In genomic region chr12:56541068-56541467, GRCm38 (mm10) we compare ENCODE assay signal across 8 mouse cellular contexts. TPM values are rescaled to one million over a fixed set of nuclear protein-coding genes. Genes with fewer than 3 reads are reported as not detected.
DNase-seq lines count a peak whose midpoint lies in the region; ATAC-seq lines count a peak whose summit lies in the region.
"Had no signal": no experiment of that assay in that cellular context is flagged by ENCODE, and none has a peak within 500 bp of the region (broad histone marks: within the 10 kb centered on the region; RNA-seq: fewer than 3 reads in every experiment).

No protein-coding gene starts in this region.

- no peak overlapping the region for H3K27ac ChIP-seq in forebrain, embryonic 16.5 days (ENCODE audit: low read length)
- H3K27ac ChIP-seq in hindbrain, embryonic 15.5 days (replicated peaks) = no peak overlapping the region
- no peak overlapping the region for H3K27ac ChIP-seq in midbrain, embryonic 11.5 days (ENCODE audit: low read depth, low read length)

- WGBS in forebrain, embryonic 16.5 days = under 1% methylated on average over 14 of the region's 14 CpGs
- under 1% methylated on average over 14 of the region's 14 CpGs for WGBS in hindbrain, embryonic 15.5 days
- 2% methylated on average over 14 of the region's 14 CpGs for WGBS in midbrain, embryonic 11.5 days

- peaks cover 79% of the 10 kb centered on the region for H3K27me3 ChIP-seq in forebrain, embryonic 16.5 days (replicated peaks; ENCODE audit: control insufficient read depth, insufficient read depth, low read length)
- peaks cover 85% of the 10 kb centered on the region for H3K27me3 ChIP-seq in hindbrain, embryonic 15.5 days
- peaks cover 66% of the 10 kb centered on the region for H3K27me3 ChIP-seq in midbrain, embryonic 11.5 days (ENCODE audit: control insufficient read depth, insufficient read depth, low read length)
- H3K27me3 ChIP-seq in splenic B cell, adult 2 months (ENCODE audit: control insufficient read depth, insufficient read depth, low read length, poor library complexity, severe bottlenecking) = no peaks in the 10 kb centered on the region

- no peaks in the 10 kb centered on the region for H3K9me3 ChIP-seq in forebrain, embryonic 16.5 days (ENCODE audit: control insufficient read depth, low read length)
- no peaks in the 10 kb centered on the region for H3K9me3 ChIP-seq in hindbrain, embryonic 15.5 days
- no peaks in the 10 kb centered on the region for H3K9me3 ChIP-seq in midbrain, embryonic 11.5 days (ENCODE audit: control insufficient read depth, low read length)

- peak overlapping the region; percentile 18; the same call in 1 of the 2 replicates for H3K4me2 ChIP-seq in forebrain, embryonic 16.5 days (ENCODE audit: low read length)
- H3K4me2 ChIP-seq in hindbrain, embryonic 15.5 days = 0 out of 2 replicates have a peak overlapping the region, but pooled peaks have one; percentile 27
- no peak overlapping the region; the same call in 1 of the 2 replicates for H3K4me2 ChIP-seq in midbrain, embryonic 11.5 days

- H3K9ac ChIP-seq in forebrain, embryonic 16.5 days (replicated peaks; ENCODE audit: low read depth, low read length) = no peak overlapping the region
- no peak overlapping the region for H3K9ac ChIP-seq in hindbrain, embryonic 15.5 days
- H3K9ac ChIP-seq in midbrain, embryonic 11.5 days (ENCODE audit: low read length) = no peak overlapping the region

- DNase-seq in ZHBTc4 (ENCODE audit: low read depth, low spot score) = peak; percentile 86
- DNase-seq in cerebellum, adult 11-12 months = peak; percentile 32
- peak; percentile 82 to 85 for DNase-seq in left cerebral cortex, adult 18-20 months (ENCODE audit: low spot score in 2 of 2)
- peak; percentile 96 for DNase-seq in midbrain, embryonic 11.5 days (ENCODE audit: low spot score, missing footprints)
- DNase-seq in splenic B cell, adult 2 months (ENCODE audit: low read depth, low spot score) = peak; percentile 29

- H3K4me3 ChIP-seq in forebrain, embryonic 16.5 days (replicated peaks; ENCODE audit: low read length) = no peak overlapping the region
- no peak overlapping the region for H3K4me3 ChIP-seq in hindbrain, embryonic 15.5 days
- H3K4me3 ChIP-seq in midbrain, embryonic 11.5 days (ENCODE audit: low read depth, low read length) = no peak overlapping the region
- H3K4me3 ChIP-seq: myocyte had no signal

- no peaks in the 10 kb centered on the region for H3K36me3 ChIP-seq in forebrain, embryonic 16.5 days (ENCODE audit: control insufficient read depth, insufficient read depth)
- no peaks in the 10 kb centered on the region for H3K36me3 ChIP-seq in hindbrain, embryonic 15.5 days
- H3K36me3 ChIP-seq in midbrain, embryonic 11.5 days (ENCODE audit: control insufficient read depth, insufficient read depth, low read length) = no peaks in the 10 kb centered on the region
- H3K36me3 ChIP-seq in splenic B cell, adult 2 months (ENCODE audit: control insufficient read depth, insufficient read depth, low read length, poor library complexity, severe bottlenecking) = no peaks in the 10 kb centered on the region

- ATAC-seq in forebrain, embryonic 16.5 days = peak; percentile 45; the same call in 1 of the 2 replicates
- ATAC-seq in hindbrain, embryonic 15.5 days (ENCODE audit: low FRiP score, low read depth) = no peak
- peak; percentile 53; the same call in 1 of the 2 replicates for ATAC-seq in midbrain, embryonic 11.5 days (ENCODE audit: low FRiP score)

- H3K4me1 ChIP-seq in forebrain, embryonic 16.5 days (replicated peaks; ENCODE audit: control insufficient read depth, insufficient read depth, low read length) = no peaks in the 10 kb centered on the region
- H3K4me1 ChIP-seq in hindbrain, embryonic 15.5 days (replicated peaks) = peaks cover 5% of the 10 kb centered on the region
- no peaks in the 10 kb centered on the region for H3K4me1 ChIP-seq in midbrain, embryonic 11.5 days (ENCODE audit: control insufficient read depth, insufficient read depth, low read length)

RNA-seq across cellular contexts. Expression of gene Nkx2-1, which starts 4.4 kb away (rescaled TPM):
- 4.7 and 8.1 TPM in 2 replicates for polyA plus RNA-seq in forebrain, embryonic 16.5 days (2015; fragmentation: Nextera tagmentation; extraction: Ambion mirVana)
- polyA plus RNA-seq in hindbrain, embryonic 15.5 days (2015; fragmentation: Nextera tagmentation; extraction: Ambion mirVana) = 0.06 TPM in 1 of 2 replicates, not detected in the other
- total RNA-seq in left cerebral cortex, adult 18-20 months (2021) = under 1 TPM; 0.28 to 0.67 TPM
- 5.6 and 7.0 TPM in 2 replicates for polyA plus RNA-seq in midbrain, embryonic 11.5 days (2014; fragmentation: Nextera tagmentation; extraction: Ambion mirVana)
- polyA plus RNA-seq: myocyte had no signal

Comparison
In these comparisons a context has a peak if more than half of its experiments do, and no peak if none do; other contexts are left out.
1. DNase-seq: peak in every context shown above with its lines; median percentile 96 in midbrain, embryonic 11.5 days; 86 in ZHBTc4; 84 in left cerebral cortex, adult 18-20 months; 32 in cerebellum, adult 11-12 months; 29 in splenic B cell, adult 2 months.